In the genomic region with DNA sequence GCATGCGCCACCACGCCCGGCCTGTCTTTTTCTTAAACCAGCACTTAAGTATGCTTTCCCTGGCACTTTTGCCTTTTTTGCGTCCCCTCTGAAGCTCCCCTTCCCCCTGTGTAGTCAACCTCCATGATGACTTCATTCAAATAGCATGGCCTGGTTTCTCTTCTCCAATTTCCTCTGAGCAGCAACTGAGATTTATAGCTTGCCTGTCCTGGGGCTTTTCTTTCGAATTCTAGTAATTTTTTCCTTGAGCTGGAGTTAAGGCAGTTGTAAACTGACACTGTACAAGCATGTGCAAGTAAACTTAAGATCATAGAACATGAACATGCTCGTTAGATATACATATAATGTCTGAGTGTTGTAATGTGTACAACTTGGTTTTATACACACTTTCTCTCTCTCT, we compare ENCODE assay signal across 16 mouse cellular contexts. TPM values are rescaled to one million over a fixed set of nuclear protein-coding genes. Genes with fewer than 3 reads are reported as not detected.
"Had no signal": no experiment of that assay in that cellular context is flagged by ENCODE, and none has a peak within 500 bp of the region (broad histone marks: within the 10 kb centered on the region; RNA-seq: fewer than 3 reads in every experiment).

No protein-coding gene starts in this region.

- ATAC-seq: midbrain, embryonic 13.5 days; midbrain, embryonic 15.5 days had no signal

- H3K4me1 ChIP-seq: lung, embryonic 15.5 days; midbrain, embryonic 13.5 days; midbrain, embryonic 15.5 days; neural tube, embryonic 12.5 days had no signal

- DNase-seq: lung, adult 2 months; right cerebral cortex, adult 18-20 months; right cerebral cortex, postnatal 25 days; right cerebral cortex, postnatal 4 days; thymus, adult 18-20 months had no signal

- H3K9ac ChIP-seq: liver, postnatal 0 days; lung, embryonic 15.5 days; midbrain, embryonic 13.5 days; midbrain, embryonic 15.5 days; neural tube, embryonic 12.5 days had no signal

- H3K27ac ChIP-seq: lung, embryonic 15.5 days; macrophage; midbrain, embryonic 13.5 days; midbrain, embryonic 15.5 days; neural tube, embryonic 12.5 days had no signal

- H3K4me2 ChIP-seq: lung, embryonic 15.5 days; midbrain, embryonic 11.5 days; midbrain, embryonic 13.5 days; midbrain, embryonic 15.5 days; neural tube, embryonic 12.5 days had no signal

- H3K36me3 ChIP-seq: lung, embryonic 15.5 days; midbrain, embryonic 13.5 days; midbrain, embryonic 15.5 days; neural tube, embryonic 12.5 days had no signal

- H3K4me3 ChIP-seq: lung, embryonic 15.5 days; megakaryocyte, embryonic 14.5 days; midbrain, embryonic 13.5 days; midbrain, embryonic 15.5 days; neural tube, embryonic 12.5 days had no signal

- H3K9me3 ChIP-seq: lung, embryonic 15.5 days; midbrain, embryonic 13.5 days; midbrain, embryonic 15.5 days; neural tube, embryonic 12.5 days had no signal

- H3K27me3 ChIP-seq: lung, embryonic 15.5 days; megakaryocyte, embryonic 14.5 days; midbrain, embryonic 13.5 days; midbrain, embryonic 15.5 days; neural tube, embryonic 12.5 days had no signal

RNA-seq across cellular contexts. Expression of gene Oscar, which starts 8.6 kb away (rescaled TPM):
- total RNA-seq: monocyte, adult 5-6 weeks; neutrophil, adult 5-6 weeks had no signal
- polyA plus RNA-seq: liver, postnatal 0 days; macrophage; thymus, postnatal 0 days had no signal
